10 mouse cellular contexts compared by ENCODE assay signal in genomic region chr7:100990636-100991311, GRCm38 (mm10). TPM values are rescaled to one million over a fixed set of nuclear protein-coding genes. Genes with fewer than 3 reads are reported as not detected.
DNase-seq lines count a peak whose midpoint lies in the region; ATAC-seq and TF ChIP-seq lines count a peak whose summit lies in the region.
"Had no signal": no experiment of that assay in that cellular context is flagged by ENCODE, and none has a peak within 500 bp of the region (broad histone marks: within the 10 kb centered on the region; RNA-seq: fewer than 3 reads in every experiment).

No protein-coding gene starts in this region.

- peaks cover 35% of the 10 kb centered on the region for H3K4me1 ChIP-seq in hindbrain, embryonic 10.5 days (replicated peaks)
- peaks cover 7% of the 10 kb centered on the region; the same call in 1 of the 2 replicates for H3K4me1 ChIP-seq in hindbrain, embryonic 11.5 days (replicated peaks; ENCODE audit: control insufficient read depth, insufficient read depth, low read length)
- H3K4me1 ChIP-seq in heart, postnatal 0 days (ENCODE audit: control insufficient read depth, insufficient read depth) = peaks cover 18% of the 10 kb centered on the region

- TF ChIP-seq EP300 in heart, postnatal 0 days (IDR thresholded peaks at IDR 0.05; ENCODE audit: low read depth) = 0 out of 2 replicates have a peak, but pooled peaks have one; percentile 35

- 0 out of 2 replicates have a peak overlapping the region, but pooled peaks have one; percentile 5 for H3K27ac ChIP-seq in hindbrain, embryonic 10.5 days
- H3K27ac ChIP-seq in hindbrain, embryonic 11.5 days (ENCODE audit: low read depth, low read length) = no peak overlapping the region
- peak overlapping the region; percentile 92 for H3K27ac ChIP-seq in heart, postnatal 0 days (ENCODE audit: low read depth)
- H3K27ac ChIP-seq: stomach, embryonic 15.5 days had no signal

- DNase-seq in hindbrain, embryonic 10.5 days (ENCODE audit: low spot score) = no peak
- DNase-seq in hindbrain, embryonic 11.5 days (ENCODE audit: low spot score) = no peak
- DNase-seq in adrenal gland, postnatal 25 days = peak; percentile 28
- DNase-seq in heart, postnatal 0 days (ENCODE audit: low spot score) = peak; percentile 77
- peak; percentile 76 for DNase-seq in lung, postnatal 10 days
- DNase-seq in right cerebral cortex, postnatal 25 days = no peak
- no peak for DNase-seq in spleen, postnatal 4 days (ENCODE audit: low spot score in 2 of 2)
- no peak for DNase-seq in right cerebral cortex, adult 2 months (ENCODE audit: low spot score in 2 of 2)
- DNase-seq: cerebellum, adult 9-11 months had no signal

- peaks cover 14% of the 10 kb centered on the region for H3K27me3 ChIP-seq in hindbrain, embryonic 10.5 days (ENCODE audit: insufficient read depth, poor library complexity, severe bottlenecking)
- H3K27me3 ChIP-seq in hindbrain, embryonic 11.5 days (ENCODE audit: control insufficient read depth, insufficient read depth, low read length) = no peaks in the 10 kb centered on the region
- H3K27me3 ChIP-seq in heart, postnatal 0 days (ENCODE audit: control insufficient read depth, insufficient read depth, low read length) = no peaks in the 10 kb centered on the region
- H3K27me3 ChIP-seq: stomach, embryonic 15.5 days had no signal

- H3K9ac ChIP-seq in hindbrain, embryonic 11.5 days (ENCODE audit: low read depth, low read length) = no peak overlapping the region
- peak overlapping the region; percentile 2; the same call in 1 of the 2 replicates for H3K9ac ChIP-seq in heart, postnatal 0 days (replicated peaks; ENCODE audit: low read depth, low read length)
- H3K9ac ChIP-seq: stomach, embryonic 15.5 days had no signal

- no peaks in the 10 kb centered on the region for H3K9me3 ChIP-seq in hindbrain, embryonic 10.5 days
- H3K9me3 ChIP-seq in hindbrain, embryonic 11.5 days (ENCODE audit: control insufficient read depth, low read length) = no peaks in the 10 kb centered on the region
- H3K9me3 ChIP-seq in heart, postnatal 0 days (replicated peaks; ENCODE audit: control insufficient read depth, low read length) = no peaks in the 10 kb centered on the region
- H3K9me3 ChIP-seq: stomach, embryonic 15.5 days had no signal

- no peak overlapping the region for H3K4me2 ChIP-seq in hindbrain, embryonic 11.5 days (replicated peaks; ENCODE audit: low read depth, low read length)
- no peak overlapping the region for H3K4me2 ChIP-seq in heart, postnatal 0 days (ENCODE audit: low read depth, low read length)
- H3K4me2 ChIP-seq: stomach, embryonic 15.5 days had no signal

- TF ChIP-seq CTCF in heart, postnatal 0 days (IDR thresholded peaks at IDR 0.05; ENCODE audit: low read depth) = no peak

- ATAC-seq in hindbrain, embryonic 11.5 days (ENCODE audit: low FRiP score) = no peak
- ATAC-seq in heart, postnatal 0 days (ENCODE audit: insufficient read depth, low read depth) = peak; percentile 49

- no peaks in the 10 kb centered on the region for H3K36me3 ChIP-seq in hindbrain, embryonic 10.5 days
- no peaks in the 10 kb centered on the region for H3K36me3 ChIP-seq in hindbrain, embryonic 11.5 days (ENCODE audit: control insufficient read depth, insufficient read depth, low read length)
- no peaks in the 10 kb centered on the region for H3K36me3 ChIP-seq in heart, postnatal 0 days (replicated peaks; ENCODE audit: control insufficient read depth, insufficient read depth, low read length)
- H3K36me3 ChIP-seq: stomach, embryonic 15.5 days had no signal

- WGBS in hindbrain, embryonic 10.5 days = 42% methylated on average over 9 of the region's 9 CpGs
- WGBS in hindbrain, embryonic 11.5 days = 45% methylated on average over 9 of the region's 9 CpGs
- 38% methylated on average over 9 of the region's 9 CpGs for WGBS in heart, postnatal 0 days

- no peak overlapping the region for H3K4me3 ChIP-seq in hindbrain, embryonic 10.5 days
- no peak overlapping the region for H3K4me3 ChIP-seq in hindbrain, embryonic 11.5 days (ENCODE audit: low read depth, low read length)
- no peak overlapping the region for H3K4me3 ChIP-seq in heart, postnatal 0 days (ENCODE audit: low read depth, low read length)
- H3K4me3 ChIP-seq: stomach, embryonic 15.5 days had no signal

RNA-seq across cellular contexts. Expression of gene P2ry6, which starts 16.3 kb away (rescaled TPM):
- 2.3 and 3.3 TPM in 2 replicates for polyA plus RNA-seq in hindbrain, embryonic 10.5 days (2016; fragmentation: Nextera tagmentation; extraction: Ambion mirVana)
- 3.1 and 3.3 TPM in 2 replicates for polyA plus RNA-seq in hindbrain, embryonic 11.5 days (2014; fragmentation: Nextera tagmentation; extraction: Ambion mirVana)
- total RNA-seq in adrenal gland, postnatal 25 days (2021) = 5.8 and 9.5 TPM in 2 replicates
- total RNA-seq in heart, postnatal 0 days (2014; rRNA removed; ENCODE audit: low replicate concordance) = 1.0 and 4.5 TPM in 2 replicates
- 3.5 and 3.9 TPM in 2 replicates for polyA plus RNA-seq in heart, postnatal 0 days (2015; fragmentation: Nextera tagmentation; extraction: Ambion mirVana)

RNA-seq across cellular contexts. Expression of gene P2ry2, which starts 21.9 kb away (rescaled TPM):
- polyA plus RNA-seq in hindbrain, embryonic 10.5 days (2016; fragmentation: Nextera tagmentation; extraction: Ambion mirVana) = 0.86 and 0.89 TPM in 2 replicates
- 0.39 and 0.73 TPM in 2 replicates for polyA plus RNA-seq in hindbrain, embryonic 11.5 days (2014; fragmentation: Nextera tagmentation; extraction: Ambion mirVana)
- 1.2 and 2.3 TPM in 2 replicates for total RNA-seq in adrenal gland, postnatal 25 days (2021)
- total RNA-seq in heart, postnatal 0 days (2014; rRNA removed; ENCODE audit: low replicate concordance) = 8.0 and 12.9 TPM in 2 replicates
- 3.0 and 3.8 TPM in 2 replicates for polyA plus RNA-seq in heart, postnatal 0 days (2015; fragmentation: Nextera tagmentation; extraction: Ambion mirVana)

RNA-seq across cellular contexts. Expression of gene Arhgef17, which starts 58.9 kb away (rescaled TPM):
- polyA plus RNA-seq in hindbrain, embryonic 10.5 days (2016; fragmentation: Nextera tagmentation; extraction: Ambion mirVana) = 6.7 and 8.2 TPM in 2 replicates
- polyA plus RNA-seq in hindbrain, embryonic 11.5 days (2014; fragmentation: Nextera tagmentation; extraction: Ambion mirVana) = 6.3 and 8.3 TPM in 2 replicates
- 76.1 and 81.2 TPM in 2 replicates for total RNA-seq in adrenal gland, postnatal 25 days (2021)
- 28.4 and 42.3 TPM in 2 replicates for total RNA-seq in heart, postnatal 0 days (2014; rRNA removed; ENCODE audit: low replicate concordance)
- 2.6 and 2.8 TPM in 2 replicates for polyA plus RNA-seq in heart, postnatal 0 days (2015; fragmentation: Nextera tagmentation; extraction: Ambion mirVana)

Comparison
In these comparisons a context has a peak if more than half of its experiments do, and no peak if none do; other contexts are left out.
1. DNase-seq: peak in adrenal gland, postnatal 25 days (single experiment), heart, postnatal 0 days (single experiment) and lung, postnatal 10 days (single experiment); none in hindbrain, embryonic 10.5 days (single experiment), hindbrain, embryonic 11.5 days (single experiment), right cerebral cortex, postnatal 25 days (single experiment), spleen, postnatal 4 days (0 of 2) and right cerebral cortex, adult 2 months (0 of 2).